Mouse (Mus musculus): ENCODE measurements around the gene Col6a5. TPM values are rescaled to one million over a fixed set of nuclear protein-coding genes. Genes with fewer than 3 reads are reported as not detected.

The Col6a5 gene
- polyA plus RNA-seq, 1 experiment from 2014 or later: not detected

GRCm38 (mm10) chr9:105910166-105910565 lies 50.3 kb downstream of the Col6a5 start:
- no peaks in the 10 kb centered on the region for H3K36me3 ChIP-seq (replicated peaks)
- no peak overlapping the region for H3K27ac ChIP-seq (replicated peaks)
- H3K9me3 ChIP-seq (replicated peaks): 0 out of 2 replicates have a peak, but pooled peaks cover 3% of the 10 kb centered on the region
- no peaks in the 10 kb centered on the region for H3K27me3 ChIP-seq
- no peak overlapping the region for H3K4me2 ChIP-seq
- no peak for ATAC-seq (ENCODE audit: insufficient read depth)
- WGBS (ENCODE audit: insufficient replicate concordance): 54% methylated on average over 2 of the region's 2 CpGs
- H3K4me3 ChIP-seq (replicated peaks): no peak overlapping the region
- H3K9ac ChIP-seq: no peak overlapping the region
- no peaks in the 10 kb centered on the region for H3K4me1 ChIP-seq (replicated peaks)

DNA sequence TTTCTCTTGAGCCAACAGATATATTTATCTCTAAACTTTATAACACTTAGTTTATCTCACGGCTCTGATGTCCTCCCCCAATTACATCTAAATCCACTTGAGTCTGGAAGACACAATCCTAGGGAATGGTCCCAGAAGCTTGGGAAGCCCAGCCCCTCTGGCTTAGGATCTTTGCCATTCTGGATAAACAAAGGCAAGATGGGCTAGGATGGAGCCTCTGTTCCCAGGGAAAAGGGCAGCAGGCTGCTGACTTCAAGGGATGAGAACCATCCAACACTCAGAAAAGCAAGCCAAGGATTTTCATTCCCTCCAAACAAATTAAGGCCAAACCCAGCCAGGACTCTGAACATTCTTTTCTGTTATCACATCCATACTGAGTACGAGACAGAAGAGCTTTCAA lies 51.1 kb downstream of the Col6a5 start:
- 49% methylated on average over 2 of the region's 2 CpGs for WGBS (ENCODE audit: insufficient replicate concordance)
- Histone ChIP-seq H3K36me3 (replicated peaks) (no peaks in the 10 kb centered on the region), H3K9ac (no peak overlapping the region), H3K4me1 (replicated peaks) (no peaks in the 10 kb centered on the region), H3K27ac (replicated peaks) (no peak overlapping the region), H3K4me2 (no peak overlapping the region), H3K9me3 (replicated peaks) (no peaks in the 10 kb centered on the region), H3K27me3 (no peaks in the 10 kb centered on the region), H3K4me3 (replicated peaks) (no peak overlapping the region)
- no peak for ATAC-seq (ENCODE audit: insufficient read depth)

DNA sequence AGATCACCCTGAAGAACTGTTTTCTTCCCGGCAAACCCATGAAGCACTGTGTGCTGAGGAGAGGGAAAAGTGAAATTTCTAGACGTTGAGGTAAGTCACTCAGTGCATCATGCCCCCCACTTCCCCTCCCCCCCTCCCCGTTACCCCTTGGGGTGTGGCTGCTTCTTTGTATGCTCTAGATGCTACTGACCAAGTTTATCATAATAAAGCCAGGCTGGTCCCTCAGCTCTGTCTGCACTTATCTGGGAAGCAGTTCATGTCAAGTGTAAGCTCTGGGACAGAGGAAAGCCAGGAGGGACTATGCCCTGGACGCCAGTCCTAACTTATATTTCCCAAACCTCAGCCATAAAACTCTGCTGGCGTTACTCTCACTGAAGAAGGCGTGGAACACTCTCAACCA lies 53.0 kb downstream of the Col6a5 start:
- Histone ChIP-seq H3K4me1 (replicated peaks) (no peaks in the 10 kb centered on the region), H3K27ac (replicated peaks) (no peak overlapping the region), H3K27me3 (no peaks in the 10 kb centered on the region), H3K9me3 (replicated peaks) (no peaks in the 10 kb centered on the region), H3K4me3 (replicated peaks) (no peak overlapping the region), H3K9ac (no peak overlapping the region), H3K36me3 (replicated peaks) (no peaks in the 10 kb centered on the region), H3K4me2 (no peak overlapping the region)
- ATAC-seq (ENCODE audit: insufficient read depth): no peak
- 51% methylated on average over 6 of the region's 6 CpGs for WGBS (ENCODE audit: insufficient replicate concordance)

- no peaks in the 10 kb centered on the region for H3K9me3 ChIP-seq (replicated peaks)
- H3K9ac ChIP-seq: no peak overlapping the region
- WGBS (ENCODE audit: insufficient replicate concordance): 18% methylated on average over 2 of the region's 2 CpGs
- no peaks in the 10 kb centered on the region for H3K36me3 ChIP-seq (replicated peaks)
- no peak for ATAC-seq (ENCODE audit: insufficient read depth)
- H3K27ac ChIP-seq (replicated peaks): no peak overlapping the region
- H3K27me3 ChIP-seq: no peaks in the 10 kb centered on the region
- no peak overlapping the region for H3K4me2 ChIP-seq
- H3K4me3 ChIP-seq (replicated peaks): no peak overlapping the region
- H3K4me1 ChIP-seq (replicated peaks): no peaks in the 10 kb centered on the region
Observed at GRCm38 (mm10) chr9:105887521-105887920, 72.9 kb downstream of the Col6a5 start.

DNA sequence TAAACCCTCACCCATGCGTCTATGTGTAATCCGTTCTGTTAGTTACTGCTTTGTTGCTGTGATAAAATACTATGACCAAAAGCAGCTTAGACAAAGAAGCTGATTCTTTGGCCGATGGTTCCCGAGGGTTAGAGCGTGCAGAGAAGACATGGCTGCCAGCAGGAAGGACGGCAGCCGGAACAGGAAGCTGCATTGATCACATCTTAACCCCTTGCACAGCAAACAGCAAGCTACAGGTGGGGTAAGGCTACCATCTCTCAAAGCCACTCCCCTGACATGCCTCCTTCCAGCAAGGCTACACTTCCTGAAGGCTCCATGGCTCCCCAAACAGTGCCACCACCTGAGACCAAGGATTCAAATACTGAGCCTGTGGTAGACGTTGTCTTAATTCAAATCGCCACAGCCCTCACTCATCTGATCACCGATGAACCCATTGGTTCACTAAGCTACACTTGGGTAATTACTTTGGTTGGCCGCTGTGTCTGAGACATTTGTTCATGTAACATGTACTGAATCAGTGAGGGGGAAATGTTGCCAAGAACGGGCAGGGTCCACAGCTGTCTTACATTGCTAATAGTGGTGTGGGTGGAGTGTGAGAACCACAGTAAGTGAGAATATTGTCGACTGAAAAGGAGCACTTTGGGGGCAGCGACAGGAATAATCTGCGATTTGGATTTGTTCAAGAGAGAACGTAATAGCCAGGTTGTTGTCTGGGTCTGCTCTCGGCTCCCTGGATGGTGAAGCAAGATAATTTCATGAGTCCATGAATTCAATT lies 75.6 kb downstream of the Col6a5 start:
- no peak for ATAC-seq (ENCODE audit: insufficient read depth)
- Histone ChIP-seq H3K9me3 (replicated peaks) (no peaks in the 10 kb centered on the region), H3K36me3 (replicated peaks) (no peaks in the 10 kb centered on the region), H3K27ac (replicated peaks) (no peak overlapping the region), H3K27me3 (no peaks in the 10 kb centered on the region), H3K9ac (no peak overlapping the region), H3K4me1 (replicated peaks) (no peaks in the 10 kb centered on the region), H3K4me2 (no peak overlapping the region), H3K4me3 (replicated peaks) (no peak overlapping the region)
- WGBS (ENCODE audit: insufficient replicate concordance): 64% methylated on average over 17 of the region's 17 CpGs

DNA sequence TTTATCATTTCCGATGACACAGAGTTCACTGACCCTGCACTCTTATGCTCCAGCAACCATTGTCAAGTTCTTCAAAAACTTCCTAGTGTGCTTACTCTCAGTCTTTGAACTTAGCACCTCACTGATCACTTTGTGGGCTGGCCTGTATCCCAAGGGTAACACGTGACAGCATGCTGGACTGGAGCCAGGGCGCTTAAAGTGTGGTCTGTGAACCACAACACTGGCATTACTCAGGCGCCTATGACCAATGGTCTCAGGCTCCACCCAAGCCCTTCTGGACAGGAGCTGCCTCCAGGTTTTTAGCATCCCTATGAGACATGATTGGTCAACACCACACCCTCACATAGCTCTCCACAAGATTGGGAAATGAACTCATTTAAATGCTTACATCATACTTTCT lies 79.7 kb downstream of the Col6a5 start:
- no peak for ATAC-seq (ENCODE audit: insufficient read depth)
- Histone ChIP-seq H3K36me3 (replicated peaks) (no peaks in the 10 kb centered on the region), H3K4me2 (no peak overlapping the region), H3K4me3 (replicated peaks) (no peak overlapping the region), H3K27ac (replicated peaks) (no peak overlapping the region), H3K4me1 (replicated peaks) (no peaks in the 10 kb centered on the region), H3K27me3 (no peaks in the 10 kb centered on the region), H3K9me3 (replicated peaks) (no peaks in the 10 kb centered on the region), H3K9ac (no peak overlapping the region)
- 53% methylated on average over 4 of the region's 4 CpGs for WGBS (ENCODE audit: insufficient replicate concordance)

GRCm38 (mm10) chr9:105878365-105879108 lies 81.9 kb downstream of the Col6a5 start:
- no peak overlapping the region for H3K9ac ChIP-seq
- H3K27ac ChIP-seq (replicated peaks): no peak overlapping the region
- H3K4me3 ChIP-seq (replicated peaks): no peak overlapping the region
- H3K4me2 ChIP-seq: no peak overlapping the region
- WGBS (ENCODE audit: insufficient replicate concordance): 41% methylated on average over 11 of the region's 11 CpGs
- H3K36me3 ChIP-seq (replicated peaks): no peaks in the 10 kb centered on the region
- no peaks in the 10 kb centered on the region for H3K9me3 ChIP-seq (replicated peaks)
- ATAC-seq (ENCODE audit: insufficient read depth): no peak
- H3K27me3 ChIP-seq: no peaks in the 10 kb centered on the region
- H3K4me1 ChIP-seq (replicated peaks): no peaks in the 10 kb centered on the region

DNA sequence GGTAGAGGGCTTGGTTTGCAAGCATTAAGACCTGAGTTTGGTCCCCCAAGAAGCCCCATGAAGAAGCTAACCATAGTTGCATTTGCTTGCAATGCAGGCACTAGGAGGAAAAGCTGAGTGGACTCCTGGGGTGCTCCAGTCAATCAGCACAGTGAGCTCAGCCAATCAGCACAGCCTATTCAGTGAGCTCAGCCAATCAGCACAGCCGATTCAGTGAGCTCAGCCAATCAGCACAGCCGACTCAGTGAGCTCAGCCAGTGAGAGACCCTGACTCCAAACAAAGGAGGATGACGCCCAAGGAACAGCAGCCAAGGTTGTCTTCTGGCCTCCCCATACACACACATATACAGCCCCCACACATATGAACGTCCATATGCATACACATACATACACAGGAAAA lies 84.3 kb downstream of the Col6a5 start:
- no peak overlapping the region for H3K4me2 ChIP-seq
- no peak overlapping the region for H3K4me3 ChIP-seq (replicated peaks)
- WGBS (ENCODE audit: insufficient replicate concordance): 63% methylated on average over 4 of the region's 4 CpGs

DNA sequence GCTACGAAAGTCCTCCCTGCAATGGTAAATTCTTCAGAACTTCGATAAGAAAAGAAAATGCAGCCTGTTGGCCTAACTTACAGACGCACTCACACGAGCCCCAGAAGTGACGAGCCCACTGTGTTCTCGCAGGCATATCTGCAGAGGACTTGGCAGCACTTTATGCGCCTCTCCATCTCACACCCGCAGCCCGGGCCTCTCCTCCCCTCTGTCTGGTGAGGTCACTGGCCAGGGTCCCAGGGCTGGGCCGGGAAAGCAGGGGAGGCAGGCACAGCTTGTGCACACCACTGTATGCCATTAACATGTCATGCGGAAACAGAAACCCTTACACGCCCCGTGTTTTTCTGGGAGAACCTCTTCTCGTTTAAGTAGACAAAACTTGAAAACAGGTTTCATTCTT lies 88.8 kb downstream of the Col6a5 start:
- no peaks in the 10 kb centered on the region for H3K4me1 ChIP-seq (replicated peaks)
- ATAC-seq (ENCODE audit: insufficient read depth): no peak
- no peak overlapping the region for H3K27ac ChIP-seq (replicated peaks)
- H3K4me3 ChIP-seq (replicated peaks): no peak overlapping the region
- no peaks in the 10 kb centered on the region for H3K9me3 ChIP-seq (replicated peaks)
- H3K36me3 ChIP-seq (replicated peaks): no peaks in the 10 kb centered on the region
- H3K9ac ChIP-seq: no peak overlapping the region
- WGBS (ENCODE audit: insufficient replicate concordance): 72% methylated on average over 14 of the region's 14 CpGs
- no peak overlapping the region for H3K4me2 ChIP-seq
- H3K27me3 ChIP-seq: no peaks in the 10 kb centered on the region

More for the DNA sequence above, 84.3 kb downstream of the Col6a5 start:
- Histone ChIP-seq H3K27ac (replicated peaks) (no peak overlapping the region), H3K9ac (no peak overlapping the region), H3K4me1 (replicated peaks) (no peaks in the 10 kb centered on the region), H3K9me3 (replicated peaks) (no peaks in the 10 kb centered on the region), H3K27me3 (no peaks in the 10 kb centered on the region), H3K36me3 (replicated peaks) (no peaks in the 10 kb centered on the region)
- no peak for ATAC-seq (ENCODE audit: insufficient read depth)

DNA sequence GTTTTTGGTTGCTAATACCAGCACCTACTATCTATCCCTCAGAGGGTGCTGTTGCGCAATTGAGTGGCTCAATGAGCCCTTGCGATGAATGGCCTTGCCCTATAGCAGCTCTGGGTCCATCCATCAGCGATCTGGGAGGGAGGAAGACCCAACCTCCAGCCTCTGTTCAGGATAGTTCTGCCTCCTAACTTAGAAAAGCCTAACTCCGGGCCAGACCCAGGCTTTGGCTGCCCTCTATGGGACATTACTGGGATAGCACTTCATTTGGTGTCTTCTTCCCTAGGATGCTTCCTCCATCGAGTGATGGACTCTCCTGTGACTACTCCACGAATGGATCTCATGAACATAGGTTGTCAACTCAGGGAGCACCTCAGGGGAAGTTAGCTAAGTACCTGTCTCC lies 102.7 kb downstream of the Col6a5 start:
- H3K36me3 ChIP-seq (replicated peaks): no peaks in the 10 kb centered on the region
- WGBS (ENCODE audit: insufficient replicate concordance): 18% methylated on average over 6 of the region's 6 CpGs
- no peak overlapping the region for H3K4me3 ChIP-seq (replicated peaks)
- H3K9me3 ChIP-seq (replicated peaks): no peaks in the 10 kb centered on the region
- H3K9ac ChIP-seq: no peak overlapping the region
- H3K27me3 ChIP-seq: no peaks in the 10 kb centered on the region
- H3K4me1 ChIP-seq (replicated peaks): no peaks in the 10 kb centered on the region
- H3K27ac ChIP-seq (replicated peaks): no peak overlapping the region
- ATAC-seq (ENCODE audit: insufficient read depth): no peak
- H3K4me2 ChIP-seq: no peak overlapping the region

DNA sequence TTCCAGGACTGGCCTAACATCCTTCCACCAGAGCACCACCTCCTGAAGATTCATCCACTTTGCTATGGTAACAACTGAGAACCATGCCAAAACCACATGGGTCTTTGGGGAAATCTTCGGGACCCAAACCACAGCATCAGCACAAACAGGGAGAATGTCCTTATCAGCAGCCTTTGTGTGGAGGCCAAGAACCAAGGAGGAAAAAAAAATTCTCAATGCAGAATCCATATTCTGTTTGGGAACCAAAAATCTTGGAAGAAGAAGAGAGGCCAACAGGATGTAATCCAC lies 107.7 kb downstream of the Col6a5 start:
- WGBS (ENCODE audit: insufficient replicate concordance): 50% methylated on average over 1 of the region's 1 CpGs
- Histone ChIP-seq H3K27me3 (no peaks in the 10 kb centered on the region), H3K36me3 (replicated peaks) (no peaks in the 10 kb centered on the region), H3K9ac (no peak overlapping the region), H3K4me2 (no peak overlapping the region), H3K4me3 (replicated peaks) (no peak overlapping the region), H3K27ac (replicated peaks) (no peak overlapping the region), H3K4me1 (replicated peaks) (no peaks in the 10 kb centered on the region), H3K9me3 (replicated peaks) (no peaks in the 10 kb centered on the region)
- no peak for ATAC-seq (ENCODE audit: insufficient read depth)
